20 mouse cellular contexts compared by ENCODE assay signal in the genomic region with DNA sequence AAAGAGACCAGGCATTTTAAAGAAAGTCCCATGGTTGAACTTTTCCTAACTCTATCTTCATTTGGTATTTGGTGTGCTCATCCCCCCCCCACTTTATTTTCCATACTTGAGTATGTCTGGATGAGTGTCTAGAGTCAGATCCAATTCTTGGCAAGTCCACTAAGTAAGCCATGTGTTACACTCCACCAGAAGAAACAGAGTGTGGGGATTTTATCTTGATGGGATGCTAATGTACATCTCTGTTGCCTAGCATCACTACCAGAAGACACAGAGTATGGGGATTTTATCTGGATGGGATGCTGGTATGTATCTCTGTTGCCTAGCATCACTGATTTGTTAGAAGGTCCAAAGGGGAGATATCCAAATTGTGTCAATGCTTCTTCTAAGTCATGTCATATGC. TPM values are rescaled to one million over a fixed set of nuclear protein-coding genes. Genes with fewer than 3 reads are reported as not detected.
"Had no signal": no experiment of that assay in that cellular context is flagged by ENCODE, and none has a peak within 500 bp of the region (broad histone marks: within the 10 kb centered on the region; RNA-seq: fewer than 3 reads in every experiment).

No protein-coding gene starts in this region.

- H3K4me3 ChIP-seq: lung, embryonic 15.5 days; megakaryocyte, embryonic 14.5 days; midbrain, embryonic 13.5 days; midbrain, embryonic 15.5 days; neural tube, embryonic 12.5 days; stomach, embryonic 15.5 days had no signal

- H3K9me3 ChIP-seq: lung, embryonic 15.5 days; midbrain, embryonic 13.5 days; midbrain, embryonic 15.5 days; neural tube, embryonic 12.5 days; stomach, embryonic 15.5 days had no signal

- H3K4me1 ChIP-seq: lung, embryonic 15.5 days; megakaryocyte, embryonic 14.5 days; midbrain, embryonic 13.5 days; midbrain, embryonic 15.5 days; neural tube, embryonic 12.5 days; stomach, embryonic 15.5 days had no signal

- H3K36me3 ChIP-seq: lung, embryonic 15.5 days; midbrain, embryonic 13.5 days; midbrain, embryonic 15.5 days; neural tube, embryonic 12.5 days; stomach, embryonic 15.5 days had no signal

- H3K4me2 ChIP-seq: lung, embryonic 15.5 days; midbrain, embryonic 11.5 days; midbrain, embryonic 13.5 days; midbrain, embryonic 15.5 days; neural tube, embryonic 12.5 days; stomach, embryonic 15.5 days had no signal

- DNase-seq: lung, adult 2 months; lung, postnatal 14 days; lung, postnatal 36 days; right cerebral cortex, postnatal 14 days; thymus, adult 2 months; thymus, postnatal 25 days; thymus, postnatal 4 days had no signal

- H3K9ac ChIP-seq: lung, embryonic 15.5 days; midbrain, embryonic 13.5 days; midbrain, embryonic 15.5 days; neural tube, embryonic 12.5 days; stomach, embryonic 15.5 days had no signal

- ATAC-seq: lung, postnatal 0 days; midbrain, embryonic 13.5 days; midbrain, embryonic 15.5 days had no signal

- H3K27ac ChIP-seq: lung, embryonic 15.5 days; macrophage; midbrain, embryonic 13.5 days; midbrain, embryonic 15.5 days; neural tube, embryonic 12.5 days; stomach, embryonic 15.5 days; stomach, postnatal 0 days had no signal

- H3K27me3 ChIP-seq: lung, embryonic 15.5 days; megakaryocyte, embryonic 14.5 days; midbrain, embryonic 13.5 days; midbrain, embryonic 15.5 days; neural tube, embryonic 12.5 days; stomach, embryonic 15.5 days had no signal

RNA-seq across cellular contexts. Expression of a gene that starts 24.0 kb away (rescaled TPM):
- total RNA-seq: megakaryocyte progenitor cell, adult 5-6 weeks; monocyte, adult 5-6 weeks; neutrophil, adult 5-6 weeks had no signal
- polyA plus RNA-seq: macrophage had no signal
